Mouse (Mus musculus): ENCODE data around the gene Stag3. TPM values are rescaled to one million over a fixed set of nuclear protein-coding genes. Genes with fewer than 3 reads are reported as not detected.

The Stag3 gene
- 0.27 TPM for polyA plus RNA-seq (2017; shearing (Covaris generic))

GRCm38 (mm10) chr5:138279585-138280424 lies at the start of gene Stag3, which contains the start of the genes Gm43720 and Gpc2:
Stag3 (plus strand) TSS chr5:138280240.
Gm43720 (minus strand) TSS chr5:138279958.
Gpc2 (minus strand) TSS chr5:138280005.

DNA sequence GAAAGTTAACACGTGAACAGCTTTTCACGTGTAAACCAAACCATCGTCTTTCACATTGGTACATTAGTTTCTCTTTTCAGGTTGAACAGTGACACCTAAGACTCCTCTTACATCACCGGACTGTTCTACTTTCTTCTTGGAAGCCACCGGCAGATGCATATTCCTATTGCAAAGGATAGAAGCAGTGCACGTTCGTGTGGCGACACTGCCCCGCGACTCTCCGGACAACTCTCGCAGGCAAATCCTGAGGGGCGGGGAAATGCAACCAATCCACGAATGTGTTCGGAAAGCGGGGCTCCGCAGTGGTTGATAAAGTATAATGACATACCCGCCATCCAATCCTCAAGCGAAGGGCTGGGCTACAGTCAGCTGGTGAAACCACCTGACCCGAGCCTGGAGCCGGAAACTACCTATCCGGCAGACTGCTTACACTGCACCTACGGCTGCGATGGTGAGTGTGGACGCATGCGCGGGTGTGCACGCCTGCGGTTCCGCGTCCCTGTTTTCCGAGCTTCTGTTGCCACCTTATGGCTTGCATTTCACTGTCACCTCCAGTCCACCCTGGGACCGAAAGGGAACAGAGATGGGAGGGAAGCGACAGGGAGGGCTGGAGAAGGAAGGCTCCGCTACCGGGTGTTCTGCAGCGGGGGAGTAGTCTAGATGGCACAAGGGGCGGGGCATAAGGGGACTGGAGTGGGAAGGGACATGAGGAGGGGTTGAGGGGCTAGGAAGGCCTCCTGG lies 24.5 kb upstream of the Stag3 start, which contains the start of gene Lamtor4:
Gene Lamtor4, plus strand, starts transcription at position 130 of the 741 bp plus-strand sequence.

GRCm38 (mm10) chr5:138263260-138264206 lies 16.5 kb upstream of the Stag3 start, which contains the start of gene BC037034:
BC037034 (minus strand) TSS chr5:138264033.

DNA sequence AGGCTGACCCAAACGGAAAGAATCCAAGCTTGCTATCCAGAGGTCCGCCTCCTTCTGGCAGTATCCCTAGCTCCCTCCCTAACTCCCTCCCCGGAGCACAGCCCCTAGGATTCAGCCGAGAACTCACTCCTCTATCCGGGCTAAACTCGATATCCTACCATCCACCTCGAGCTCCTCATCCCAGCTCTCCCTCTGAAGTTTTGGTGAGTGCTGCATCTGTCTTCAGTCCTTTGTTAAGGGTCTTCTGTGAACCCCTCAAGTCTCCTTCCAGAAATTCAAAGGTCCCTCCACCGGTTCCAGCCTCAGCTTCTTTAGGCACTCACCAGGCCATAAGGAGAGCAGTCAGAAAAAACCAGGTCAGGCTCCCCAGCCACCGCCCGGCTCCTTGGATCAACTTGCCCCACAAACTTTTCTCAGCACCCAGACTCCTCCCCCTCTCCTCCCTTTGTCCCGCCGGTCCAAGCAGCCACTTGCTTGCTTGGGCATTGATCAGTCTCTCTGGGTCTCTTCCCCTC lies 7.6 kb upstream of the Stag3 start, which contains the start of gene Gal3st4:
Gene Gal3st4, minus strand, starts transcription at position 432 of the 515 bp plus-strand sequence.

GRCm38 (mm10) chr5:138341661-138342060 lies 61.6 kb downstream of the Stag3 start, which contains the start of gene Pvrig:
Pvrig (plus strand) TSS chr5:138341961.

Other genes starting within 250 kb of the Stag3 start
- not detected for gene Smok3c, start 227.0 kb upstream of the Stag3 start, polyA plus RNA-seq (2017; shearing (Covaris generic))
- gene Zkscan1, start 195.2 kb upstream of the Stag3 start, polyA plus RNA-seq (2017; shearing (Covaris generic)), result 16.7 TPM
- gene Zscan21, start 163.3 kb upstream of the Stag3 start, polyA plus RNA-seq (2017; shearing (Covaris generic)), result 29.1 TPM
- gene Zfp113, start 124.5 kb upstream of the Stag3 start, polyA plus RNA-seq (2017; shearing (Covaris generic)), result 7.7 TPM
- 129 TPM for gene Cops6, start 119.2 kb upstream of the Stag3 start, polyA plus RNA-seq (2017; shearing (Covaris generic))
- gene Ap4m1, start 108.2 kb upstream of the Stag3 start, polyA plus RNA-seq (2017; shearing (Covaris generic)), result 11.9 TPM
- gene Mcm7, start 107.8 kb upstream of the Stag3 start, polyA plus RNA-seq (2017; shearing (Covaris generic)), result 108 TPM
- 33.2 TPM for gene Taf6, start 92.8 kb upstream of the Stag3 start, polyA plus RNA-seq (2017; shearing (Covaris generic))
- gene Cnpy4, start 92.8 kb upstream of the Stag3 start, polyA plus RNA-seq (2017; shearing (Covaris generic)), result 14.6 TPM
- not detected for gene Mblac1, start 85.9 kb upstream of the Stag3 start, polyA plus RNA-seq (2017; shearing (Covaris generic))
- gene Nxpe5, start 54.3 kb upstream of the Stag3 start, polyA plus RNA-seq (2017; shearing (Covaris generic)), result not detected
- 24.9 TPM for gene Lamtor4, start 24.8 kb upstream of the Stag3 start, polyA plus RNA-seq (2017; shearing (Covaris generic))
- gene BC037034, start 16.2 kb upstream of the Stag3 start, polyA plus RNA-seq (2017; shearing (Covaris generic)), result 20.3 TPM
- 0.22 TPM for gene Gal3st4, start 7.4 kb upstream of the Stag3 start, polyA plus RNA-seq (2017; shearing (Covaris generic))
- gene Gm43720, start 282 bp upstream of the Stag3 start, polyA plus RNA-seq (2017; shearing (Covaris generic)), result not detected
- gene Gpc2, start 235 bp upstream of the Stag3 start, polyA plus RNA-seq (2017; shearing (Covaris generic)), result 1.9 TPM
- gene Pvrig, start 61.7 kb downstream of the Stag3 start, polyA plus RNA-seq (2017; shearing (Covaris generic)), result not detected
- 15.9 TPM for gene Zfp157, start 161.2 kb downstream of the Stag3 start, polyA plus RNA-seq (2017; shearing (Covaris generic))